Mouse (Mus musculus) heart, postnatal 0 days (tissue): ENCODE measurements around the gene Tmem131l.

ENCODE experiments used
- CTCF ChIP-seq: IDR thresholded peaks from 2 replicates; pipeline ENCODE4 v1.5.1; 2016; ENCODE audit warnings: antibody characterized with exemption, control low read depth, low read depth
- EP300 ChIP-seq: IDR thresholded peaks from 2 replicates; pipeline ENCODE4 v1.6.1; 2016; ENCODE audit warnings: antibody characterized with exemption, low read depth

DNA sequence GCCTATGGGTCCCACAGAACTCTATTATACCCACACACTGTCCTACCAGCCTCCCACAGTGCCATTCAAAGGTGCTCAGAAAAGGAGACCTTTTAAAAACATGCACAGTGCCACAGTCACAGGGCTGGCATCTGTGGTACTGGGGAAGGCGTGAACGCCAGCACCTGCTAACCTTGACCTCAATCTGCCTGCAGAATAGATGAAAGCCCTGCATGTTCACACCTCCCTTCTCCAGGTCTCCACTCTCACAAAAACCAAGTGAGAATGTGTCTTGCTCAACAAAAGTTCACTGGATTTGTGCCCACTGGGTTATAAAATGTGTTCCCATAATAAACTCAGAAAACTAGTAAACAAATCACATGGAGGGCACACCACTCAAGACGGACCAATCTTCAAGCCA, 42.9 kb downstream of the Tmem131l start:
- TF ChIP-seq CTCF (no peak), EP300 (no peak)
